Mouse (Mus musculus): ENCODE measurements at regions not wholly inside any gene's neighbourhood (a gene's known extent, or its start where the extent isn't known, plus 50 kb on each side); places are given as distances from the start of the nearest gene placed in this dataset.

DNA sequence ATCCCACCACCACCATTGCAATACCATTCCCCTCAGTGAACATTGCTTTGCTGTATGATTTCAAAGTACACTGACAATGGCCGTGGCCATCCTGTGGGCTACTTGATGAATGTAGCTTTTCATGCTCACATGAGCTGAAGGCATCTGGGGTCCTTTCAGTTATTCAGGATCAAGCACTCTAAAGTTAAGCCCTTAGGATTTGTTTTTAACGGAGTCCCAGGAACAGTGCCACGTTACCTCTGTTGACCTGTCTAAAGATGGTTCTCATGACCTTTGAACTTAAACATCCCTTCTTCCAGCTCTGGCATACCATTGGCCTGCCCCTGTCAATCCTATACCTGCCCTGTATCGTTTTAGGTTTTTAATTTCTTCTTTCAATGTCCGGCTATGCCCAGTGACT, 251.7 kb upstream of the Sall1 start:
- TF ChIP-seq CTCF (IDR thresholded peaks at IDR 0.05; ENCODE audit: low read depth) (no peak), EP300 (IDR thresholded peaks at IDR 0.05; ENCODE audit: low read depth) (no peak)

All from heart, postnatal 0 days (tissue).